Mouse (Mus musculus): ENCODE data around the gene Edem1.

Edem1 gene

GRCm38 (mm10) chr6:108828234-108828868 lies at the start of gene Edem1:
Edem1 (plus strand) TSS chr6:108828641.
- peak; percentile 96 for DNase-seq (ENCODE audit: low read depth, low spot score)

GRCm38 (mm10) chr6:108781865-108782264 lies 46.6 kb upstream of the Edem1 start:
- DNase-seq (ENCODE audit: low read depth, low spot score): no peak

GRCm38 (mm10) chr6:108782526-108783183 lies 45.8 kb upstream of the Edem1 start, which contains the start of gene Arl8b:
Arl8b (plus strand) TSS chr6:108783099.
- peak; percentile 97 for DNase-seq (ENCODE audit: low read depth, low spot score)

GRCm38 (mm10) chr6:108783184-108783881 lies 45.1 kb upstream of the Edem1 start:
- no peak for DNase-seq (ENCODE audit: low read depth, low spot score)

GRCm38 (mm10) chr6:108784056-108784455 lies 44.4 kb upstream of the Edem1 start:
- no peak for DNase-seq (ENCODE audit: low read depth, low spot score)

- DNase-seq (ENCODE audit: low read depth, low spot score): peak; percentile 39
Measured at GRCm38 (mm10) chr6:108784796-108785195, 43.6 kb upstream of the Edem1 start.

- no peak for DNase-seq (ENCODE audit: low read depth, low spot score)
Measured at GRCm38 (mm10) chr6:108785551-108785950, 42.9 kb upstream of the Edem1 start.

- DNase-seq (ENCODE audit: low read depth, low spot score): no peak
Measured at GRCm38 (mm10) chr6:108791498-108791897, 36.9 kb upstream of the Edem1 start.

GRCm38 (mm10) chr6:108795912-108796311 lies 32.5 kb upstream of the Edem1 start:
- no peak for DNase-seq (ENCODE audit: low read depth, low spot score)

GRCm38 (mm10) chr6:108796706-108797105 lies 31.7 kb upstream of the Edem1 start:
- DNase-seq (ENCODE audit: low read depth, low spot score): no peak

GRCm38 (mm10) chr6:108805194-108805593 lies 23.2 kb upstream of the Edem1 start:
- no peak for DNase-seq (ENCODE audit: low read depth, low spot score)

- DNase-seq (ENCODE audit: low read depth, low spot score): no peak
Measured at GRCm38 (mm10) chr6:108805871-108806270, 22.6 kb upstream of the Edem1 start.

GRCm38 (mm10) chr6:108807446-108807845 lies 21.0 kb upstream of the Edem1 start:
- peak; percentile 44 for DNase-seq (ENCODE audit: low read depth, low spot score)

- DNase-seq (ENCODE audit: low read depth, low spot score): no peak
Measured at GRCm38 (mm10) chr6:108808786-108809185, 19.7 kb upstream of the Edem1 start.

GRCm38 (mm10) chr6:108810237-108810636 lies 18.2 kb upstream of the Edem1 start:
- DNase-seq (ENCODE audit: low read depth, low spot score): no peak

GRCm38 (mm10) chr6:108812134-108812533 lies 16.3 kb upstream of the Edem1 start:
- DNase-seq (ENCODE audit: low read depth, low spot score): no peak

GRCm38 (mm10) chr6:108817510-108817909 lies 10.9 kb upstream of the Edem1 start:
- DNase-seq (ENCODE audit: low read depth, low spot score): no peak

- no peak for DNase-seq (ENCODE audit: low read depth, low spot score)
Measured at GRCm38 (mm10) chr6:108824816-108825545, 3.5 kb upstream of the Edem1 start.

- no peak for DNase-seq (ENCODE audit: low read depth, low spot score)
Measured at GRCm38 (mm10) chr6:108826070-108826469, 2.4 kb upstream of the Edem1 start.

GRCm38 (mm10) chr6:108827336-108827920 lies 1.0 kb upstream of the Edem1 start:
- no peak for DNase-seq (ENCODE audit: low read depth, low spot score)

- DNase-seq (ENCODE audit: low read depth, low spot score): peak; percentile 77
Measured at GRCm38 (mm10) chr6:108828872-108829271, 431 bp downstream of the Edem1 start.
